Mouse (Mus musculus): ENCODE measurements around the gene Cs. TPM values are rescaled to one million over a fixed set of nuclear protein-coding genes. Genes with fewer than 3 reads are reported as not detected.
A peak's percentile ranks its signal among the peaks of the same experiment; 100 is the strongest.

Cs gene
- polyA plus RNA-seq, 1 experiment = 150 TPM

DNA sequence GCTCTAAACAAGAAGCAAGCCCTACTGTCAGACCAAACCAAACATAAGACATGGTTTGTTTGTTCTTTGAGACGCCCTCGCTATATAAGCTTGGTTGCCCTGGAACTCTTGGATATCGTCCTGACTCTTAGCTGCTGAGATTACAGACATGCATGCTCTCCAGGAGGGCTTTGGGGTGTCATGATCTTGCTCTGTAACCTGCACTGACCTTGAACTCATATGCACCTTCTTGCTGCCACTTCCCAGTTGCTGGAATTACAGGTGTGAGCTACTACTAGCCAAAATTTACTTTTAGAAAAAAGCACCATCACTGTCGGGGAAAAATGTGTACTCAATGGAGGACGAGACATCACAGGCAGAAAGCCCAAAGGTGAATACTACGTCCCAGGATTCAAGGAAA lies 32.1 kb downstream of the Cs start:
- no peak overlapping the region for H3K4me3 ChIP-seq (replicated peaks; ENCODE audit: extremely low read depth, low read depth, low read length)
- 62% methylated on average over 6 of the region's 6 CpGs for WGBS
- no peak for TF ChIP-seq POLR2A (IDR thresholded peaks at IDR 0.05; ENCODE audit: borderline replicate concordance, extremely low read depth, low read depth, low read length)
- TF ChIP-seq CTCF (IDR thresholded peaks at IDR 0.05; ENCODE audit: insufficient read depth, low read length) = no peak
- DNase-seq = no peak
- peaks cover 4% of the 10 kb centered on the region; the same call in 1 of the 2 replicates for H3K4me1 ChIP-seq (ENCODE audit: control insufficient read depth, insufficient read depth, low read length)

DNA sequence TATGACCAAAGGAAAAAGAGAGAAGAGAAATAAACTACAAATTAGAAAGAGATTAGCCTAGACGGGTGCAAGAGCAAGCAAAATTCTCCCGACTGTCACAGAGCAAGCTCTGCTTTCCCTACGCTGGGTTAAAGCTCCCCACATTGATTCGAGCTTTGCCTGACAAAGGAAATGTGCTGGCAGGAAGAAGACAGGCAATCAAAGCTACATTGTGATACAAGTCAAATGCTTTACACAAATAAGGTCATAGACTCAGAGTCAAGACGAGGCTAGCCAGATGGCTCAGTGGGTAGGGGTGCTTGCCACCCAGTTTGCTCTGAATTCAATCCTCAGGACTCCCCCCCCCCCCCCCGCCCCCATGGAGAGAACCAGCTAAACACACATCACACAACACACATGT lies 32.5 kb downstream of the Cs start:
- Histone ChIP-seq H3K4me3 (replicated peaks; ENCODE audit: extremely low read depth, low read depth, low read length) (no peak overlapping the region), H3K4me1 (ENCODE audit: control insufficient read depth, insufficient read depth, low read length) (peaks cover 4% of the 10 kb centered on the region; the same call in 1 of the 2 replicates)
- TF ChIP-seq POLR2A (IDR thresholded peaks at IDR 0.05; ENCODE audit: borderline replicate concordance, extremely low read depth, low read depth, low read length) = no peak
- no peak for TF ChIP-seq CTCF (IDR thresholded peaks at IDR 0.05; ENCODE audit: insufficient read depth, low read length)
- no peak for DNase-seq
- WGBS = 57% methylated on average over 6 of the region's 6 CpGs

DNA sequence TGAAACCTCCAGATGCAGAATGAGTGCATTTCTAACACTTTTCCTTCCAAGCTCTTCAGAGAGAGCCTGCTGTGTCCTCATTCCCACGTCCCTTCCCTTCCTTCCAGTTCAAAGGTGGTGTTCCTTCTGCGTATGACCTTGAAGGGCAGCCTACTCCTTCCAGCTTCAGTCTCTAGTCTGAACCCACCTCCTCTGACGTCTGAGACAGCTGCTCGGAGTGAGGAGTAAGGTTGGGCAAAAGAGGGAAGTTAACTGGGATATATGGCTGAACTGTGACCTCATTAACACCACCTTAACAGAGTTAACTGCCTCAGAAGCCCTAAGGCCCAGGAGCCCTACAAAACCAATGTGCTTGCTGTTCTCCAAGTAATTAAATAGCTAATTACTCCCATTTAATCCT lies 33.1 kb downstream of the Cs start:
- 60% methylated on average over 4 of the region's 4 CpGs for WGBS
- TF ChIP-seq POLR2A (IDR thresholded peaks at IDR 0.05; ENCODE audit: borderline replicate concordance, extremely low read depth, low read depth, low read length) (no peak), CTCF (IDR thresholded peaks at IDR 0.05; ENCODE audit: insufficient read depth, low read length) (no peak)
- Histone ChIP-seq H3K4me1 (ENCODE audit: control insufficient read depth, insufficient read depth, low read length) (peaks cover 4% of the 10 kb centered on the region; the same call in 1 of the 2 replicates), H3K4me3 (replicated peaks; ENCODE audit: extremely low read depth, low read depth, low read length) (no peak overlapping the region)
- no peak for DNase-seq

DNA sequence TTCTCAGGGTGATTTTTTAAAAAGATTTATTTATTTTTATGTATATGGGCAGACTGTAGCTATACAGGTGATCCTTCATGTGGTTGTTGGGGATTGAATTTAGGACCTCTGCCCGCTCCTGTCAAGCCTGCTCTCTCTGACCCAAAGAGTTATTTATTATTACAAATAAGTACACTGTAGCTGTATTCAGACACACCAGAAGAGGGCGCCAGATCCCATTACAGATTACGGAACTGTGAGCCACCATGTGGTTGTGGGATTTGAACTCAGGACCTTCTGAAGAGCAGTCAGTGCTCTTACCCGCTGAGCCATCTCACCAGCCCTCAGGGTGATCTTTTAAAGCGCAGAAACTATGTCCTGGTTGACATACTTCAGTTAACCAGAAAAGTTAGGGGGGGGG lies 34.6 kb downstream of the Cs start:
- DNase-seq = no peak
- Histone ChIP-seq H3K4me3 (replicated peaks; ENCODE audit: extremely low read depth, low read depth, low read length) (no peak overlapping the region), H3K4me1 (ENCODE audit: control insufficient read depth, insufficient read depth, low read length) (peaks cover 7% of the 10 kb centered on the region; the same call in 1 of the 2 replicates)
- 78% methylated on average over 5 of the region's 5 CpGs for WGBS
- no peak for TF ChIP-seq CTCF (IDR thresholded peaks at IDR 0.05; ENCODE audit: insufficient read depth, low read length)
- no peak for TF ChIP-seq POLR2A (IDR thresholded peaks at IDR 0.05; ENCODE audit: borderline replicate concordance, extremely low read depth, low read depth, low read length)

DNA sequence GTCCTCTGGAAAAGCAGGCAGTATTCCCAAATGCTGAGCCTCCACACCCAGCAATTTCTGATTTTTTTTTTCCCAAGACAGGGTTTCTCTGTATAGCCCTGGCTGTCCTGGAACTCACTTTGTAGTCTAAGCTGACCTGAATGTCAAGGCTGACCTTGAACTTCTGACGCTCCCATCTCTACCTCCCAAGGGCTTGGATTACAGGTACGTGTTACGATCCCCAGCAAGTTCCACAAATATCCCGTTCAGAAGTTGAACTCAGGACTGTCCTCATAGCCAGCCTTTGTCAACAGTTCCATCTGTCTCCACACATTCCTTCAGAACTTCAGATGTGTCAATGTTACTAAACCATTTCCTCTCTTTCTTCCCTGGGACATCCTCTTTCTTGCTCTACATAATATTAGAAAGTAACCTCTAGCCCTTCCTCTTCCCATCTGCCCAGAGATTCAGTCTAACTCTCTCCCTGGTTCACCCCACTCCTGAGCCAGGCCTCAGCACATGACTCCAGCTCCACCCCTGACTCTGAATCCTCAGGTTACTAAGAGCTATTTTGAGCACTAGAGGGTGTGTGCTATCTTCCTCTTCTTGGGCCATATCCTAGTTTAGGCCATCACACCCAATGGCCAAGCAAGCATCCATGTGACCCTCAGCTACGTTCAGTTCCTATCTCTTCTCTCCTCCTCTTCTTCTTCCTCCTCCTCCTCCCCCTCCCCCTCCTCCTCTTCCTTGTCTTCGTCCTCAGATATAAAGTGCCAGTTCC lies 35.6 kb downstream of the Cs start:
- H3K4me3 ChIP-seq (replicated peaks; ENCODE audit: extremely low read depth, low read depth, low read length) = no peak overlapping the region
- no peak for DNase-seq
- peaks cover 14% of the 10 kb centered on the region for H3K4me1 ChIP-seq (ENCODE audit: control insufficient read depth, insufficient read depth, low read length)
- no peak for TF ChIP-seq POLR2A (IDR thresholded peaks at IDR 0.05; ENCODE audit: borderline replicate concordance, extremely low read depth, low read depth, low read length)
- no peak for TF ChIP-seq CTCF (IDR thresholded peaks at IDR 0.05; ENCODE audit: insufficient read depth, low read length)
- WGBS = 50% methylated on average over 6 of the region's 6 CpGs

DNA sequence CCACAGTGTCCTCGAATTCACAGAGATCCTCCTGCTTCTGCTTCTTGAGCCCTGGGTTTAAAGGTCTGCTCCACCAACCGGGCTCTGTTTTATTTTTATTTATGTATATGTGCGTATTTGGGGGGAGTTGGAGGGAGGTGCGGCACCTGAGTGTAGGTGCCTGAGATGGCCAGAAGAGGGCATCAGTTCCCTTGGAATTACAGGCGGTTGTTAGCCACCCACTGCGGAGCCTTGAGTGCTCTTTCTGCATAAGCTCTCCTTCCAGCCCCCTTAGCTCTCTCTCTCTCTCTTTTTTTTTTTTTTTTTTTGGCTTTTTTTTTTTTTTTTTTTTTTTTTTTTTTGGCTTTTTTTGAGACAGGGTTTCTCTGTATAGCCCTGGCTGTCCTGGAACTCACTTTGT lies 36.9 kb downstream of the Cs start:
- Histone ChIP-seq H3K4me3 (replicated peaks; ENCODE audit: extremely low read depth, low read depth, low read length) (no peak overlapping the region), H3K4me1 (ENCODE audit: control insufficient read depth, insufficient read depth, low read length) (peaks cover 17% of the 10 kb centered on the region)
- WGBS = 76% methylated on average over 6 of the region's 6 CpGs
- TF ChIP-seq CTCF (IDR thresholded peaks at IDR 0.05; ENCODE audit: insufficient read depth, low read length) = peak; percentile 29; the same call in 1 of the 2 replicates
- TF ChIP-seq POLR2A (IDR thresholded peaks at IDR 0.05; ENCODE audit: borderline replicate concordance, extremely low read depth, low read depth, low read length) = no peak
- no peak for DNase-seq

DNA sequence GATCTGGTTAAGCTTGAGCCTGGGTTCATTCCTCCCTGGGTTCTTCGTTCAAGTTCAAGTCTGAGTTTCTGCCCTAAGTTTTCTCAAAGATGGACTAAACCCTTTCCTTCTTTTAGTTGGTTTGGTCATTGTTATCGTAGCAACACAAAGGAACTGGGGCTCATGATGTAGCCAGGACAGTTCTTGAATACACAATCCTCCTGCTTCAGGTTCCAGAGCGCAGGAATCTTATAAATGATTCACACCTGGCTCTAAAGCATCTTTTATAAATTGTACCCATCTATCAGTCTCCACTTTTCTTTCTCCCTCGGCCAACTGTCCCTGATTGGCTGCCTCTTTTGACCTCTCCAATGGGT lies 38.5 kb downstream of the Cs start:
- no peak for DNase-seq
- peaks cover 15% of the 10 kb centered on the region for H3K4me1 ChIP-seq (ENCODE audit: control insufficient read depth, insufficient read depth, low read length)
- WGBS = 53% methylated on average over 4 of the region's 4 CpGs
- H3K4me3 ChIP-seq (replicated peaks; ENCODE audit: extremely low read depth, low read depth, low read length) = peak overlapping the region; percentile 66
- TF ChIP-seq POLR2A (IDR thresholded peaks at IDR 0.05; ENCODE audit: borderline replicate concordance, extremely low read depth, low read depth, low read length) = no peak
- no peak for TF ChIP-seq CTCF (IDR thresholded peaks at IDR 0.05; ENCODE audit: insufficient read depth, low read length)

DNA sequence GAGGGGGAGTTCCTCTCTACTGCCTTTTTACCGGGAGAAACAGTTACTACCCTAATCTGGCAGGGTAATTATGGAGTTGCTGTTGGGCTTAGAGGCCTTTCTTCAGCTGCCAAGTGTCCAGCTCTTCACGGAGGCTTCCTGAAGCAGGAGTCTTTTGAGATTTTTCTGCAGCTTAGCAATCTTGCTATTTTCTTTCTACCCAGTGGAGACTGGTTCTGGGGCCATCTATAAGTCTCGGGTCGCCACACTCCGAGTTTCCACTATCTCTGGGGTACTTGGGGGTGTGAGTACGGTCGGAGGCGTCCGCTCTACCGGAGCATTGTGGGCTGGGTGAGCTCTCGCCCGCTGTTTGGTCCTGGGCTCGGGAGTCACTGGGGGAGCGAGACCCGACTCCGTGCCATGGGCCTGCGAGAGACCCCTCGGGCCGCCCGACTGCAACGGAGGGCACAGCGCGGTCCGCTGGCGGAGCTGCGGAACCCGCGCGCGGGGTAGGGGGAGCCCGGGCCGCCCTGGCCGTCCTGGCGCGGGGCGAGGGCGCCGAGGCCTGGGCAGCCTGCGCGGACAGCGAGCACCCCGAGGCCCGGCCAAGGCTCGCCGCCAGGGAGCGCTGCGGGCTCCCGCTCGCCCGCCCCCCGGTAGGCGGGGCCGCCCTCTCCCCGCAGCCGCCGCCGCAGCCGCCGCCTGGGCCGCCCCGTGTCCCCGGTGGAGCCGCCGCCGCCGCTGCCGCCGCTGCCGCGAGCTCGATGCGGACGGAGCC lies 39.1 kb downstream of the Cs start, which contains the start of gene Ankrd52:
Gene Ankrd52, plus strand, starts transcription at position 661 of the 757 bp plus-strand sequence.
- under 1% methylated on average over 68 of the region's 73 CpGs for WGBS
- DNase-seq = peak; percentile 87
- H3K4me1 ChIP-seq (ENCODE audit: control insufficient read depth, insufficient read depth, low read length) = peaks cover 15% of the 10 kb centered on the region
- peak within 1 kb of the TSS; percentile 68 for H3K4me3 ChIP-seq (replicated peaks; ENCODE audit: extremely low read depth, low read depth, low read length)
- TF ChIP-seq CTCF (IDR thresholded peaks at IDR 0.05; ENCODE audit: insufficient read depth, low read length) (no peak), POLR2A (IDR thresholded peaks at IDR 0.05; ENCODE audit: borderline replicate concordance, extremely low read depth, low read depth, low read length) (no peak; the same call in 1 of the 2 replicates)

DNA sequence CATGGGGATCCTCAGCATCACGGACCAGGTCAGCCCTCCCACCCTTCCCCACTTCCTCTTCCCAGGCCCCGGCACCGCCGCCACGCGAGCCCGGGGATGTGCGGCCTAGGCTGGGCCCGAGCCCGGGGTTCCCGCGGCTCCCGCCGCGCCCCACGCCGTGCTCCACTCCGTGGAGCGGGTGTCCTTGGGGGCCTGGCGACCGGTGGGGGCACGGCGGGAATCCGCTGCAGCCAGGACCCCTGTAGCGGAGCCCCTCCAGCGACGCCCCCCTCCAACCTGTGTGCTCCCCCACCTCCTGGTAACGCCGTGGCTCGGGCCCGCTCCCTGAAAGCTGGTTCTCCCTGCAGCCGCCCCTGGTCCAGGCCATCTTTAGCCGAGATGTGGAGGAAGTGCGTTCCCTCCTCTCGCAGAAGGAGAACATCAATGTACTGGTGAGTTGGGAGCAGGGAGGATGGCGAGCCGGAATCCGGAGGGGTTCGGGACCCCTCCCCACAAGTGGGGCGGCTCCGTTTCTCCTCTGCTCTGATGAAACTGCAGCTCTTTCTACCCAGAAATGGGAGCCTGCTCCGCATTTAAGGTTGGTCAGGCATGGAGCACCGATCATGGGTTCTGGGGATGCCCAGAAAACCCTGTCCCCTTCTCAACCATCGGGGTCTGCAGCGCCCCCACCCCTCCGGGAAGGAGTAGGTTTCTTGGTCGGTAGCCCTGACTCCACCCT lies 39.8 kb downstream of the Cs start:
- WGBS = under 1% methylated on average over 47 of the region's 47 CpGs
- DNase-seq = no peak
- peak overlapping the region; percentile 68 for H3K4me3 ChIP-seq (replicated peaks; ENCODE audit: extremely low read depth, low read depth, low read length)
- no peak for TF ChIP-seq CTCF (IDR thresholded peaks at IDR 0.05; ENCODE audit: insufficient read depth, low read length)
- peaks cover 15% of the 10 kb centered on the region for H3K4me1 ChIP-seq (ENCODE audit: control insufficient read depth, insufficient read depth, low read length)
